Mouse (Mus musculus): ENCODE data around the gene Msi2. TPM values are rescaled to one million over a fixed set of nuclear protein-coding genes. Genes with fewer than 3 reads are reported as not detected.

Msi2 gene
- total and polyA plus RNA-seq, 2 experiments from 2014 or later: 22.1 to 94.6 TPM

GRCm38 (mm10) chr11:88598150-88598847 is 120.0 kb downstream of the Msi2 start:
- Histone ChIP-seq H3K9me3 (replicated peaks; ENCODE audit: control insufficient read depth, low read length) (no peaks in the 10 kb centered on the region), H3K9ac (replicated peaks; ENCODE audit: low read depth, low read length) (no peak overlapping the region), H3K4me2 (ENCODE audit: low read depth, low read length) (no peak overlapping the region), H3K4me1 (ENCODE audit: control insufficient read depth, insufficient read depth) (peaks cover 33% of the 10 kb centered on the region), H3K4me3 (ENCODE audit: low read depth, low read length) (no peak overlapping the region), H3K27ac (ENCODE audit: low read depth) (peak overlapping the region; percentile 51; the same call in 1 of the 2 replicates), H3K27me3 (ENCODE audit: control insufficient read depth, insufficient read depth, low read length) (no peaks in the 10 kb centered on the region), H3K36me3 (replicated peaks; ENCODE audit: control insufficient read depth, insufficient read depth, low read length) (peaks cover 1% of the 10 kb centered on the region)
- TF ChIP-seq CTCF (IDR thresholded peaks at IDR 0.05; ENCODE audit: low read depth): no peak
- no peak for TF ChIP-seq EP300 (IDR thresholded peaks at IDR 0.05; ENCODE audit: low read depth)
- ATAC-seq (ENCODE audit: insufficient read depth, low read depth) (no peak), DNase-seq (ENCODE audit: low spot score) (no peak)
- WGBS: 59% methylated on average over 11 of the region's 11 CpGs

DNA sequence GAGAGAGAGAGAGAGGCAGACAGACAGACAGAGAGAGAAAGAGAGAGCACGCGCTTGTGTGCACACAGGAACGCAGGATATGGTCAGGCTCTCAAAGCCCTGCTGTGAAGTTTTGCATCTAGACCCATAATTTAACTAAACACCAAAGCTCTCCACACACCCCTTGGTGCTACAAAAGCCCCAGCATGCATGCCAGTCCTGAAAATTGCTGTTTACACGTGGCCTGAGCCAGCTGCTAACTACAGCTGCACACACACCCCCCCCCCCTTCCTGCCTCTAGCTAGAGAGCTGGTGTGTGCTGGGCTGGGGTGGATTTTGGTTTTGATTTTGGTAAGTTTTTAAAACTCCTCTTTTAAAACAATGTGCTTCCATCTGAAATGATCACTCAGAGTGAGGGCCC is 122.7 kb downstream of the Msi2 start:
- WGBS: 59% methylated on average over 4 of the region's 4 CpGs
- Histone ChIP-seq H3K9me3 (replicated peaks; ENCODE audit: control insufficient read depth, low read length) (no peaks in the 10 kb centered on the region), H3K9ac (replicated peaks; ENCODE audit: low read depth, low read length) (no peak overlapping the region), H3K27ac (ENCODE audit: low read depth) (peak overlapping the region; percentile 28; the same call in 1 of the 2 replicates), H3K4me1 (ENCODE audit: control insufficient read depth, insufficient read depth) (peaks cover 31% of the 10 kb centered on the region), H3K4me3 (ENCODE audit: low read depth, low read length) (no peak overlapping the region), H3K27me3 (ENCODE audit: control insufficient read depth, insufficient read depth, low read length) (no peaks in the 10 kb centered on the region), H3K4me2 (ENCODE audit: low read depth, low read length) (no peak overlapping the region), H3K36me3 (replicated peaks; ENCODE audit: control insufficient read depth, insufficient read depth, low read length) (no peaks in the 10 kb centered on the region)
- TF ChIP-seq CTCF (IDR thresholded peaks at IDR 0.05; ENCODE audit: low read depth) (no peak), EP300 (IDR thresholded peaks at IDR 0.05; ENCODE audit: low read depth) (no peak)
- no peak for ATAC-seq (ENCODE audit: insufficient read depth, low read depth)
- no peak for DNase-seq (ENCODE audit: low spot score)

DNA sequence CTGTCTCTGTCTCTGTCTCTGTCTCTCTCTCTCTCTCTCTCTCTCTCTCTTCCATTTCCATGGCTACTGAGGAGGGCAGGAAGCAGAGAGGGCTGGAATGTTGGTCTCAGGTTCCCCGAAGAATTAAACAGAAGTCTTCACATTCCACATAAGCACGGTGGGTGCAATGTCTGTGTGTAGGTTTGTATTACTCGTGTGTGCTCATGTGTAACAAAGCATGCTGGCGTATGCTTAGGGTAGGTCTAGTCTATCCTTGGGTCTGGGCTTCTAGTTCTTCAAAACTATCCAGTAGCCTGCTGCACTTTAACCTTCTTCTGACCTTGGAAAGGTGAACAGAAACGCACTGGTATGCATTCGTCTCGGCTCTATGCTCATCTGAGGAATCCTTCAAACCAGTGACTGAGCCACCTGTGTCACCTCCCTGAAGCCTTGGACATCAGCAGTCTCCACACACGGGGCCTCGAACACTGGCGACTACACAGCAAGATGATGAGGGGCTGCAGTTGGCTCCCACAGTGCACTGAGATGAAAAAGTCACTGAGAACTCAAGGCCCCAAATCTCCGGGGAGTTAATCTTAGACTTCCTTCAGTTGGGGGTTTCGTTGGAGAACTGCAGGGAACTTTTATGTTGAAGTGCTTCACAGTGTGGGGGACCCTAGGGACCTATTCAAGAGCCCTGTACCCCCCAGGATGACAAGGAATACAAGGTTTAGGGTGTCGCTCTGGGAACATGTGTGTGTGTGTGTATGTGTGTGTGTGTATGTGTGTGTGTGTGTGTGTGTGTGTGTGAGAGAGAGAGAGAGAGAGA is 123.3 kb downstream of the Msi2 start:
- no peak for TF ChIP-seq CTCF (IDR thresholded peaks at IDR 0.05; ENCODE audit: low read depth)
- TF ChIP-seq EP300 (IDR thresholded peaks at IDR 0.05; ENCODE audit: low read depth): no peak
- 42% methylated on average over 13 of the region's 13 CpGs for WGBS
- Histone ChIP-seq H3K4me2 (ENCODE audit: low read depth, low read length) (no peak overlapping the region), H3K4me1 (ENCODE audit: control insufficient read depth, insufficient read depth) (peaks cover 28% of the 10 kb centered on the region), H3K9me3 (replicated peaks; ENCODE audit: control insufficient read depth, low read length) (no peaks in the 10 kb centered on the region), H3K36me3 (replicated peaks; ENCODE audit: control insufficient read depth, insufficient read depth, low read length) (no peaks in the 10 kb centered on the region), H3K4me3 (ENCODE audit: low read depth, low read length) (no peak overlapping the region), H3K27ac (ENCODE audit: low read depth) (peak overlapping the region; percentile 35; the same call in 1 of the 2 replicates), H3K9ac (replicated peaks; ENCODE audit: low read depth, low read length) (no peak overlapping the region; the same call in 1 of the 2 replicates), H3K27me3 (ENCODE audit: control insufficient read depth, insufficient read depth, low read length) (no peaks in the 10 kb centered on the region)
- DNase-seq (ENCODE audit: low spot score): no peak
- no peak for ATAC-seq (ENCODE audit: insufficient read depth, low read depth)

GRCm38 (mm10) chr11:88594010-88594409 is 124.3 kb downstream of the Msi2 start:
- Histone ChIP-seq H3K9ac (replicated peaks; ENCODE audit: low read depth, low read length) (no peak overlapping the region), H3K4me3 (ENCODE audit: low read depth, low read length) (no peak overlapping the region), H3K4me1 (ENCODE audit: control insufficient read depth, insufficient read depth) (peaks cover 25% of the 10 kb centered on the region), H3K4me2 (ENCODE audit: low read depth, low read length) (no peak overlapping the region), H3K36me3 (replicated peaks; ENCODE audit: control insufficient read depth, insufficient read depth, low read length) (peaks cover 9% of the 10 kb centered on the region), H3K27me3 (ENCODE audit: control insufficient read depth, insufficient read depth, low read length) (no peaks in the 10 kb centered on the region), H3K9me3 (replicated peaks; ENCODE audit: control insufficient read depth, low read length) (no peaks in the 10 kb centered on the region), H3K27ac (ENCODE audit: low read depth) (peak overlapping the region; percentile 39; the same call in 1 of the 2 replicates)
- DNase-seq (ENCODE audit: low spot score) (no peak), ATAC-seq (ENCODE audit: insufficient read depth, low read depth) (no peak)
- 10% methylated on average over 7 of the region's 8 CpGs for WGBS
- TF ChIP-seq EP300 (IDR thresholded peaks at IDR 0.05; ENCODE audit: low read depth) (no peak), CTCF (IDR thresholded peaks at IDR 0.05; ENCODE audit: low read depth) (no peak)

GRCm38 (mm10) chr11:88592099-88592498 is 126.2 kb downstream of the Msi2 start:
- Histone ChIP-seq H3K4me2 (ENCODE audit: low read depth, low read length) (no peak overlapping the region), H3K9me3 (replicated peaks; ENCODE audit: control insufficient read depth, low read length) (no peaks in the 10 kb centered on the region), H3K36me3 (replicated peaks; ENCODE audit: control insufficient read depth, insufficient read depth, low read length) (peaks cover 18% of the 10 kb centered on the region), H3K27me3 (ENCODE audit: control insufficient read depth, insufficient read depth, low read length) (no peaks in the 10 kb centered on the region), H3K9ac (replicated peaks; ENCODE audit: low read depth, low read length) (no peak overlapping the region), H3K27ac (ENCODE audit: low read depth) (no peak overlapping the region), H3K4me1 (ENCODE audit: control insufficient read depth, insufficient read depth) (peaks cover 20% of the 10 kb centered on the region), H3K4me3 (ENCODE audit: low read depth, low read length) (no peak overlapping the region)
- WGBS: 94% methylated on average over 8 of the region's 8 CpGs
- TF ChIP-seq EP300 (IDR thresholded peaks at IDR 0.05; ENCODE audit: low read depth) (no peak), CTCF (IDR thresholded peaks at IDR 0.05; ENCODE audit: low read depth) (no peak)
- DNase-seq (ENCODE audit: low spot score): no peak
- ATAC-seq (ENCODE audit: insufficient read depth, low read depth): no peak
